Mouse (Mus musculus): ENCODE results near the gene Cd24a. TPM values are rescaled to one million over a fixed set of nuclear protein-coding genes. Genes with fewer than 3 reads are reported as not detected.
A peak's percentile ranks its signal among the peaks of the same experiment; 100 is the strongest.

Cd24a gene
- total and polyA plus RNA-seq, 3 experiments = 469 to 2,766 (median 2,120) TPM

DNA sequence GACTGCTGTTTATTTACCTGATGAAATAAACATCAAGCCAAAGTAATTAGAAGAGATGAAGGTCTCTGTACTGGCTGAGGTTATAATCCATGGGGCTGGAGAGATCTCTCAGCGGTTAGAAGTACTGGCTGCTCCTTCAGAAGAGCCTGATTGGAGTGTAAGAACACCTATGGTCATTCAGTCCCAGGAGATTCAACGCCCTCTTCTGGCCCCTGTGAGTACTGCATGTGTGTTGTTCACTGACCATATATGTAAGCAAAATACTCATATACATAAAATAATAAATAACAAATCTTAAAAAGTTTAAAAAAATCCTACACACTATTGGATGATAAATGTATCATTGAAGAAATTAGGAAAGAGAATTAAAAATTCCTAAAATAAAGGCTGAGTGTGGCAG is 17.3 kb upstream of the Cd24a start:
- no peak for DNase-seq (ENCODE audit: extremely low read depth)
- in situ Hi-C loops (cut with MboI; ENCODE audit: low pct_ligation_motif_present, low pct_unique_long_range_greater_than_20kb, low sequenced_read_pairs) = loop anchor here (25.0 kb wide), 1 partner anchor 627 kb away; no protein-coding TSS in a partner anchor

GRCm38 (mm10) chr10:43561311-43561710 is 16.8 kb upstream of the Cd24a start:
- H3K4me1 ChIP-seq (ENCODE audit: control insufficient read depth in 1 of 2, insufficient read depth in 2 of 2) = peaks cover 9 to 14% of the 10 kb centered on the region in 2 experiments; a peak in 3 of 4 replicates
- dilution Hi-C loops (cut with MboI; ENCODE audit: extremely low pct_ligation_motif_present, extremely low pct_unique_long_range_greater_than_20kb, low sequenced_read_pairs) (no loop called here), in situ Hi-C loops (cut with MboI; ENCODE audit: low pct_ligation_motif_present, low pct_unique_long_range_greater_than_20kb, low sequenced_read_pairs) (loop anchor here (25.0 kb wide), 1 partner anchor 626 kb away; no protein-coding TSS in a partner anchor)
- no peak overlapping the region for H3K4me2 ChIP-seq (ENCODE audit: insufficient read depth, low read depth, poor library complexity, severe bottlenecking)
- no peak overlapping the region for H3K9ac ChIP-seq (ENCODE audit: insufficient read depth, low read depth)
- H3K4me3 ChIP-seq (replicated peaks in 1 of 3; ENCODE audit: low read depth in 2 of 3, low read length in 2 of 3, poor library complexity in 1 of 3) = no peak overlapping the region
- no peaks in the 10 kb centered on the region for H3K79me2 ChIP-seq (replicated peaks; ENCODE audit: control insufficient read depth, extremely low read depth, insufficient read depth, poor library complexity, severe bottlenecking)
- TF ChIP-seq ZNF384 (IDR thresholded peaks at IDR 0.05; ENCODE audit: low read depth, low read length) = no peak
- TF ChIP-seq CTCF (conservative IDR thresholded peaks at IDR 0.05 in 1 of 2, IDR thresholded peaks at IDR 0.05 in 1 of 2; ENCODE audit: low read depth in 2 of 2, low read length in 2 of 2) = peak in 1 of 2 experiments; percentile 4; a peak in 1 of 4 replicates
- TF ChIP-seq RAD21 (IDR thresholded peaks at IDR 0.05; ENCODE audit: low read depth, low read length) = no peak
- no peak for TF ChIP-seq JUND (conservative IDR thresholded peaks at IDR 0.05; ENCODE audit: low read depth, low read length)
- no peak for TF ChIP-seq USF1 (IDR thresholded peaks at IDR 0.05; ENCODE audit: low read depth, low read length)
- H3K27ac ChIP-seq (ENCODE audit: insufficient read depth, low read depth) = no peak overlapping the region
- H3K9me3 ChIP-seq (replicated peaks; ENCODE audit: low read length) = peaks cover 6% of the 10 kb centered on the region
- DNase-seq (ENCODE audit: extremely low read depth) = no peak
- no peaks in the 10 kb centered on the region for H3K27me3 ChIP-seq (replicated peaks)
- no peaks in the 10 kb centered on the region for H3K36me3 ChIP-seq (replicated peaks in 1 of 2; ENCODE audit: control insufficient read depth in 1 of 2, insufficient read depth in 1 of 2, low read length in 1 of 2)

More for the DNA sequence above, 17.3 kb upstream of the Cd24a start:
- peaks cover 6% of the 10 kb centered on the region for H3K9me3 ChIP-seq (replicated peaks; ENCODE audit: low read length)
- no peaks in the 10 kb centered on the region for H3K36me3 ChIP-seq (replicated peaks in 1 of 2; ENCODE audit: control insufficient read depth in 1 of 2, insufficient read depth in 1 of 2, low read length in 1 of 2)
- TF ChIP-seq ZMIZ1 (IDR thresholded peaks at IDR 0.05; ENCODE audit: low read depth, low read length) (no peak), CTCF (conservative IDR thresholded peaks at IDR 0.05 in 1 of 2, IDR thresholded peaks at IDR 0.05 in 1 of 2; ENCODE audit: low read depth in 2 of 2, low read length in 2 of 2) (peak; percentile 34 to 37; a peak in 2 of 4 replicates), SMC3 (IDR thresholded peaks at IDR 0.05; ENCODE audit: low read depth, low read length) (0 out of 2 replicates have a peak, but pooled peaks have one; percentile 6)
- no peak overlapping the region for H3K27ac ChIP-seq (ENCODE audit: insufficient read depth, low read depth)
- no peaks in the 10 kb centered on the region for H3K27me3 ChIP-seq (replicated peaks)
- no peaks in the 10 kb centered on the region for H3K79me2 ChIP-seq (replicated peaks; ENCODE audit: control insufficient read depth, extremely low read depth, insufficient read depth, poor library complexity, severe bottlenecking)
- no peak overlapping the region for H3K4me2 ChIP-seq (ENCODE audit: insufficient read depth, low read depth, poor library complexity, severe bottlenecking)
- no peak overlapping the region for H3K9ac ChIP-seq (ENCODE audit: insufficient read depth, low read depth)
- dilution Hi-C loops (cut with MboI; ENCODE audit: extremely low pct_ligation_motif_present, extremely low pct_unique_long_range_greater_than_20kb, low sequenced_read_pairs) = no loop called here
- H3K4me1 ChIP-seq (ENCODE audit: control insufficient read depth in 1 of 2, insufficient read depth in 2 of 2) = peaks cover 9 to 14% of the 10 kb centered on the region in 2 experiments; a peak in 3 of 4 replicates
- no peak overlapping the region for H3K4me3 ChIP-seq (replicated peaks in 1 of 3; ENCODE audit: low read depth in 2 of 3, low read length in 2 of 3, poor library complexity in 1 of 3)

DNA sequence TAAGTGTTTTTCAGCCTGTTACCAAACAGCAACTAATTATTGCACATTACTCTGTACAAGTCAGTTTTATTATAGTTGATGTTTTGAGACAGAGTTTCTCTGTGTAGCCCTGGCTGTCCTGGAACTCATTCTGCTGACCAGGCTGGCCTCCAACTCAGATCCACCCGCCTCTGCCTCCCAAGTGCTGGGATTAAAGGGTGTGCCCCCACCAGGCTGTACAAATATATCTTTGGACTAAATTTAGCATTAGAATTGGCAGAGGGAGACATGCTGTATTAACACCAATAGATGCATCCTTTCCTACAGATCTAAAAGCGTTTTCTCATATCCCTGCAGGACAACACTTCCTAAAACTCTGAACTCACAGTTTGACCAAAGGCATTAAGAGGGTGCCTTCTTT is 3.7 kb upstream of the Cd24a start:
- Histone ChIP-seq H3K9me3 (replicated peaks; ENCODE audit: low read length) (peaks cover 18% of the 10 kb centered on the region), H3K9ac (ENCODE audit: insufficient read depth, low read depth) (no peak overlapping the region), H3K27ac (ENCODE audit: insufficient read depth, low read depth) (no peak overlapping the region), H3K4me3 (replicated peaks in 1 of 3; ENCODE audit: low read depth in 2 of 3, low read length in 2 of 3, poor library complexity in 1 of 3) (no peak overlapping the region), H3K27me3 (replicated peaks) (no peaks in the 10 kb centered on the region), H3K36me3 (replicated peaks in 1 of 2; ENCODE audit: control insufficient read depth in 1 of 2, insufficient read depth in 1 of 2, low read length in 1 of 2) (no peaks in the 10 kb centered on the region), H3K4me2 (ENCODE audit: insufficient read depth, low read depth, poor library complexity, severe bottlenecking) (no peak overlapping the region), H3K4me1 (ENCODE audit: control insufficient read depth in 1 of 2, insufficient read depth in 2 of 2) (peaks cover 5 to 28% of the 10 kb centered on the region in 2 experiments; a peak in 3 of 4 replicates), H3K79me2 (replicated peaks; ENCODE audit: control insufficient read depth, extremely low read depth, insufficient read depth, poor library complexity, severe bottlenecking) (peaks cover 3% of the 10 kb centered on the region)
- dilution Hi-C loops (cut with MboI; ENCODE audit: extremely low pct_ligation_motif_present, extremely low pct_unique_long_range_greater_than_20kb, low sequenced_read_pairs) = no loop called here
- TF ChIP-seq SMC3 (IDR thresholded peaks at IDR 0.05; ENCODE audit: low read depth, low read length) (no peak), MEF2A (IDR thresholded peaks at IDR 0.05; ENCODE audit: borderline replicate concordance, low read depth, low read length) (no peak), MAZ (IDR thresholded peaks at IDR 0.05; ENCODE audit: low read depth, low read length) (no peak), USF1 (IDR thresholded peaks at IDR 0.05; ENCODE audit: low read depth, low read length) (no peak), TCF12 (IDR thresholded peaks at IDR 0.05; ENCODE audit: low read depth, low read length) (no peak), USF2 (conservative IDR thresholded peaks at IDR 0.05; ENCODE audit: low read depth, low read length) (no peak), KAT2A (IDR thresholded peaks at IDR 0.05; ENCODE audit: insufficient replicate concordance, low read length) (no peak)
- in situ Hi-C loops (cut with MboI; ENCODE audit: low pct_ligation_motif_present, low pct_unique_long_range_greater_than_20kb, low sequenced_read_pairs) = loop anchor here (10.0 to 25.0 kb wide), 2 partner anchors 490 to 613 kb away; no protein-coding TSS in a partner anchor
- no peak for DNase-seq (ENCODE audit: extremely low read depth)
